Mouse (Mus musculus) cerebellum, postnatal 14 days (tissue): ENCODE results near the gene Bag1.

Experiments used
- DNase-seq, 2 experiments: peaks; one replicate each; pipeline ENCODE4 v3.0.0; 2021; ENCODE audit warnings: mixed read lengths in 2 of 2

The Bag1 gene

DNA sequence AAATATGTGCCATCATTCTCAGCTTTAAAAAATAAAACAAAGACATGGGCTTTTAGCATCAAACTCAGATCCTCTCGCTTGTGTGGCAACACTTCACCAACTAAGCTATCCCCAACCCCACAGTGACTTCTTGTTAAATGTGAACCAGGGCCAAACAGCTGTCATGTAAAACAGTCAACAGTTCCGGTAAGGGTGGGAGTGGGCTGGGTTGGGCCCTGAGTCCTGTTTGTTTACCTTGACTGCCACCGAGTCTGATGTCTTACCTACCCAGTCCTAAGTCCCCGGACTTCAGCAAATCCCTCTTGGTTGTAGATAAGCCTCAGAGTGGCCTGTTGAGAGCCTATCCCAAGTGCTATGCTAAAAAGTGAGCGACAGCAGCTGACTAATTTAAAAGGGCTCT lies 14.4 kb downstream of the Bag1 start:
- no peak for DNase-seq

DNA sequence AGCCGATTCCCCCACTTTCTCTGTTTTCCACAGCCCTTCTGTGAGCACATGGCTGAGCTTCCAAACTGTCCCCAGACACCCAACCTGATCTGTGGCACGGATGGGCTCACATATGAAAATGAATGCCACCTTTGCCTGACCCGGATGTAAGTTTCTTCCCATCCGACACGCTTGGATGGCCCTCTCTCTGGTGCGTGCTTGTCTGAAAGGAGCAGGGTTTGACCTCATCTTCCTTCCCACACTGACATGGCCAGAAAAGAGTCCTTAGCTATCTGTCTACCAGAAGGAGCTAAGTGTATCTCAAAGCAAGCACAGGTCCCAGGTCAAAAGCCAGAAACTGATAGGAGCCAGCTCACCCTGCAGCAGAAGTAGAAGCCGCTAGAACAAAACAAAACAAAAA lies 19.0 kb downstream of the Bag1 start:
- no peak for DNase-seq

DNA sequence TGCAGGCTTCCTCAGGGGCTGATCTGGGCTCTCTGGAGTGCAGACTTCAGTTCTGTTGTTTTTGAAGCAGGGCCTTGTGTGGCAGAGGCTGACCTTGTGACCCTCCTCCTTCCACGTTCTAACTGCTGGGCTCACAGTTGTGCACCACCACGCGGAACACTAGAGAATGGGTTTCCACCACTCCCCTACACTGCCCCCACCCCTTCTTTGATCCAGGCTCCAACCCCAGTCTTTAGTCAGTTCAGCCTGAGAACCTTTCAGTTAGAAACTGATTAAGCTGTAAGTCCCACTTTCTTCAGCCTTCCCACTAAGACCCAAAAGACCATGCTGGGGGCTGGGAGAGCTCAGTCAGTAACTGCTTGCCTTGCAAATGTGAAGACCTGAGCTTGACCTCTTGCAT lies 22.5 kb downstream of the Bag1 start:
- DNase-seq: no peak

DNA sequence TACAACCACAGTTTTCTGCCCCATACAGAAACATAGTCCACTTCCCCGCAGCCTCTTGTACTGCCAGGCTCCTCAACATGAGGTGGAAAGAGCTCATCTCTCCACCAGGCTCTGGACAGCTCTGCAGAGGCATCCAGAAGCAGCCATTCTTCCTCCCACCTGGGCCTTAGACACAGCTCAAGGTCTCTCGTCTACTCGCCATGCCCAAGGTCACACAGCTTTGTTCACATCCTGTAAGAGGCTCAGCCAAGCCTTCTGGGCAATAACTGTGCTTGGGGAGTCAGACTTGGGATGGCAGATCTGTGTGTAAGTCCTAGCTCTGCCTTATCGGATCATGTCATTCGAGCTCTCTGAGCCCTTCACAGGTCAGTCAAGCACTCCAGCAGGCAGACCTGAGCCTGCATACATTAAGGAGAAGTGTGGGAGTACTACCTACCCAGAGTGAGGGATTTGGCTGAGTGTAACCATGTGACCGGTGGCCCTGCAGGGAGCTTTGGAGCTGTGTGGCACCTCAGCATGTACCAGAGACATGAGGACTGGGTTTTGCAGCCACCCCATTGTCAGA lies 24.9 kb downstream of the Bag1 start:
- no peak for DNase-seq

DNA sequence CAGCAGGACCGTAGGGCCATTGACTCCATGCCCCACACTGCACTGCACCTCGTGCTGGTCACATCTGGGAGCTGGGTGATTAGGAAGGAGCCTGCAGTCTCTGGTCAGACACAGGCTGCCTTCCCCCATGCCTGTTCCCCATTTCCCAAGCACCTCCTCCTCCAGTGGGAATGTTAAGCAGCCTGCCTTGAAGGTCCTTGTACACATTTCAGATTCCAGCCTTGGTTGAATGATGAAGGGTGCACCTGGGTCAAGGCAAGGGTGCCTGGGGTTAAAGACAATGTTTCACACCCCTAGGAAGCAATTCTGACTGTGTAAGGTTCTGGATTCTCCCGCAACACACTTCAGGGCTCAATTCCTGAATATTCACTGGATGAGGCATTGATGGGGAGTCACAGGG lies 26.8 kb downstream of the Bag1 start:
- no peak for DNase-seq

DNA sequence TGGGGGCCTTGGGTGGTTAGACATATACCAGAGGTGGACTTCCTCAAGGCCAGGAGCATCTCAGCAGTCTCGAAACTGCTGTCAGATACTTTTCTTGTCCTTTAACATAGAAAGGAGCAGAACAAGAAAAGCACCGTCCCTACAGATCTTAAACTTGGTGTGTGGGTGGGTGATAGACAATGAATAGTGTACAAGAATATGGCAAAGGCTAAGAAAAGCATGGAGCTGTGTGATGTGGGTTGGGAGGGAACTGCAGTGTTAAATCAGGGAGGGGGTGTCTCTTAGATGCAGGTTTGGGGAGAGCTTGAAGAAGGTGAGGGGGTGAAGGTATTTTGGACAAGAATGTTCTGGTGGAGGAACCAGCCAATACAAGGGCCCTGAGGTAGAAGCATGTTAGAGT lies 27.5 kb downstream of the Bag1 start:
- no peak for DNase-seq

DNA sequence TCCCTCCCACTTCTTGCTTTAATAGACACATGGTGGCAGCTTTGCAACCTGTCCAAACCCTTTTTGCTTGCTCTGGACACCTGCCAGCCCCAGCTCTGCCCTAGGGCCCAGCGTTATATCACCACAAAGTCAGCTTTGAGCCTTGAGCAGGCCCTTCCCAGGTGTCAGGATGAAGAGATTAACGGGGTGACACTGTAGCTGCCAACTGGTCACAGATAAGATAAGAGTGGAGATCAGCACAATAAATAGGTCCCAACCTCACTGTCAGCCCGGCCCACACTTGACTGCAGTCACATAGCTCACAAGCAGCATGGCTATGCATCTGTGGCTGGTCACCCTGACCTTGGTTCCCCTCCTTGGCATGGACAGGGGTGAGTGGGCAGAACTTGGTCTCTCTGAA lies 28.3 kb downstream of the Bag1 start, which contains the start of gene Spink4:
TSS of gene Spink4 (plus strand) at position 268 of the 400 bp plus-strand sequence.
- DNase-seq: peak; percentile 31 to 44

DNA sequence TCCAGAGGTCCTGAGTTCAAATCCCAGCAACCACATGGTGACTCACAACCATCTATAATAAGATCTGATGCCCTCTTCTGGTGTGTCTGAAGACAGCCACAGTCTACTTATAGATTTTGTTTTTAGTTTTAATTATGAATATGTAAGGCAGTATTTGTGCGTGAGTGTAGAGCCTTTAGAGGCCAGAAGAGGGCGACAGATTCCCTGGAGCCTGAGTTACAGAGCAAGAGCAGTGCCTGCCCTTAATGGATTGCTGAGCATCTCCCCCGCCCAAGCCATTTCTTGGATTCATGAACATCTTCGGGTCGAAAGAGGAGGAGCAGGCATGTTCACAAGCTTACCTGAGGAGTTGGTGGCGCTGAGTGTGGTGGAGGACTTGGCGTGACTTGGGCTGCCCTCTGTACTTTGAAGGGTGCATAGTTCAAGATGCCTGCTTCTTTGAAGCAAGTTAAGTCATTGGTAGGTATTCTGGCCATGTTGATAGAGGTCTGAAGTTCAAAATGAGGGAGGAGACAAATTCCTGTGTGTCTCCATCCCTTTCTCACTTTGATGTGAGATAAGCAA lies 31.4 kb downstream of the Bag1 start:
- no peak for DNase-seq

DNA sequence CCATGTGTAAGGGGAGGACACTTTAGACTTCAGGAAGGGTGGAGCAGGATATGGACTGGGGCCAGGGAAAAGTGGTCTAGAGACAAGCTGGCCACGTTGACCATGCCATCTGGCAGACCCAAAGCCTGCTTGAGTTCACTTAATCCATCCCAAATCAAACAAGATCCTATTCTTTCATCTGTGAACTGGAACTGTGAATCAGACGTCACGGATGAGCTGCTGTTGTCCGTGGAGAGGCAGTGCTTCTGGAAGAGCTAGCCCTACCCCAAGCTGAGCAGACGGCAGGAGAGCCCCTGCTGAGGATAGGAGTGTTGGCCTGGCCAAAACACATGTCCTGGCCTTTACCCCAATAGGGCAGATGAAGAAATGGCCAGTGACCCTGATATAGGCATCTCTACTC lies 32.1 kb downstream of the Bag1 start:
- peak in 1 of 2 experiments; percentile 22 for DNase-seq

DNA sequence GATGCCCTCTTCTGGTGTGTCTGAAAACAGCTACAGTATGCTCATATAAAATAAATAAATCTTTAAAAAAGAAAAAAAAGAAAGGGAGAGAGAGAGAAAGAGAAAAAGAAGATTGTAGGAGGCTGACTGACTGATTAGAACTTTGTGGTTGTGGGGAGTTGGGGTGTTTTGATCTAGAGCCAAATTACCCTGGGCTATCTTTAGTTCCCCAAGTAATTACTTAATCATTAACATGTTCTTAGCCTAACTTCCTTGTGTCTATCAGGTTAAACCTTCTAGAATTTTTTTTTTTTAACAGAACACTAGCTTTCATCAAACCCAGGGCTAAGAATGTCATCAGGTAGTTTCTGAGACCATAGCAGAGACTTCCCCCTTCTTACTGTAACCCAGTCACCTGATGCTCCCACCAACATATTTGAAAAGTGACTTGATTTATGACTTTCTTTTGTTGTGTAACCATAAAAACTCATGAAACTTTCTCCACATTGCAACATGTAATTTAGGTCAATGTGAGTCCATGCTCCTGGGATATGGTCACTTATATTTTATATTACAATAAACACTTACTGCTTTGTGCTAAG lies 33.7 kb downstream of the Bag1 start:
- no peak for DNase-seq

DNA sequence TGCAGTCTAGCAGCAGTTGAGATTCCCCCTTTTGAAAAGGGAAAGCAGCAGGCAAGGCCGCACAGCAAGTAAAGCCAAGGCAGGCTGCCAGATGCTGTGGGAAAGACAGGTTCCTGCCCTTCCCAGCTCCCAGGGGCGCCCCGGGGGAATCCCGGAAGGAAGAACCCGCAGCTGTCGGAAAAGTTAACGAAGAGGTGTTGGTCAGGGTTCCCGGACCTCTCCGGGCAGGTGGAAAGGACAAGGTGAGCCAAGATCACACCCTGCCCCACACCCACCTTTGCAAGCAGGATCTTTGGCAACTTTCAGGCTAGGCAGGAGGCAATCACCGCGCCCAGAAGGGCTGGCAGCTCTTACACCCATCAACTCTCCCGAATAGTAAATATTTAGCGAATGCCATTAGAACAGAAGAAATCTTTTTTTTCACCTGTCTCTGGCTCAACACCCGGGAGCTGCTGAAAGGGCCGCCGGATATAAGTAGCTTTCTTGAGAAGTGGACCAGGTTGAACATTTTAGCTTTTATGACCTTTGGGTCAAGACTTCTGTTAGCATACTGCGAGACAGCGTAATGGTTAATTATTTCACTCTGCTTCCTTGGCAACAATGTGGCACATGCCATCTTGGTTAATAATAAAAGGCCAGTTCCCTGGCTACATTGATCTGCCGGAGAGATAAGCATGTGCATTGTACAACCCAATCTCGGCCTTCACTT lies 39.7 kb downstream of the Bag1 start:
- DNase-seq: peak; percentile 55 to 58

DNA sequence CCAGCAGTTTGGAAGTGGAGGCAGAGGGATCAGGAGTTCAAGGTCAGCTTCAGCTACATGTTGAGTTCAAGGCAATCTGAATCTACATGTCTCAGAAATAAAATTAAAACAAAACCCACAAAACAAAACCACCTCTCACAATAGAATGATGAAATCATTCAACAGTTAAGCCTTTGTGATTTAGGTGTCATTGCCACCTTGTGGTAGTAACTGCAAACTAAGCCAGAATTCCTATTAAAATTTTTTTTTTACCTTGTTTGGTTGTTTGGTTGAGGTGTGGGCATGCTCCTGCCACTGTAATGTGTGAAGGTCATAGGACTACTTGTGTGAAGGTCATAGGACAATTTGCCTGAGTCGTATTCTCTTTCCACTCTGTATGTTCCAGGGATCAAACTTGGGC lies 41.8 kb downstream of the Bag1 start:
- peak; percentile 22 to 38 for DNase-seq

DNA sequence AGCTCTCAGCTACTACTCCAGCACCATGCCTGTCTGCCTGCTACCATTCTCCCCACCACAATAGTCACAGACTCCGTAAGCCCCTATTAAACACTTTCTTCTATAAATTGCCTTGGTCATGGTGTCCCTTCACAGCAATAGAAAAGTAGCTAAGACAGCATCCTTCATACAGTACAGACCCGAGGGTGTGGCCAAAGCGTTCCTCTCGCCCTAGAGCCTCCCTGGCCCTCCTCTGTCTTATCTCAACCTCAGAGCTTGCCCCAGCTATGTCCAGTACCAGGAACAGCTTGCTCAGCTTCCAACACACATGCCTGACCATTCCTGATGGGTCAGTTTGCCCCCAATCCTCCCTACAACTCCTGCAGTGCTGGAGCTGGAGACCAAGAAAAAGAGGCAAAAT lies 47.5 kb downstream of the Bag1 start:
- DNase-seq: no peak

DNA sequence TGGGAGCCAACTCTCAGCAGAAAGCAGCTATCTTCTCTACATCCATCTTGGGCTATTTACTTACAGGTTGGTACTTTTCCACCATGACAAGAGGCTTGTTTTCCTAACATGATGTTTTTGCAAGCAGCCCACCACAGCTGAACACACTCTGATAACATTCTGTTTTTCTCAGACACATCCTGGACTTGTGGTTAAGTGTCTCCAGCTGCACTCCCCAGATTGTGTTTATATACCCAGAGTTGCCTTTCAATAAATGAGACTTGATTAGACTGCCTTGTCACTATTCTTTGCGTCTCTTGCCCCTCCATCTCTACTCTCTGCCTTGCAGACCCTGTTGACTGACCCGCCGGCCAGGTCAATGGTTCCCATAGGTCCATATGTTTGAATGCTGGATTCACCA lies 48.0 kb downstream of the Bag1 start:
- no peak for DNase-seq

DNA sequence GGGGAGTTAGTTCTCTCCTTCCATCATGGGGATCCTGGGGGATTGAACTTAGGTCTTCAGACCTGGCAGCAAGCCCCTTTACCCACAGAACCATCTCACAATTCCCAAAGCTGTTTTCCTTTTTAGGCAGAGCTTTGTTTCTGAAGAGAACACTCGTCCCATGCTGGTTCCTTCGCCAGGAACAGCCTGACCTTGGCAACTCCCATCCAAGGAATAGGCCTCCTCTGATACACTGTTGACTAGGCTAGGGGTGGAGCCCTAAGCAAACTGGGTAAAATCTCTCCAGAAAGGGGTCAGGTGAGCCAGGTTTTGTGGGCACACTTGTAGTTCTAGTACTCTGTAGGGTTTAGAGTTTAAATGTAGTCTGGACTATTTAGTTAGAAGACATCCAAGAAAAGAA lies 48.8 kb downstream of the Bag1 start:
- no peak for DNase-seq

DNA sequence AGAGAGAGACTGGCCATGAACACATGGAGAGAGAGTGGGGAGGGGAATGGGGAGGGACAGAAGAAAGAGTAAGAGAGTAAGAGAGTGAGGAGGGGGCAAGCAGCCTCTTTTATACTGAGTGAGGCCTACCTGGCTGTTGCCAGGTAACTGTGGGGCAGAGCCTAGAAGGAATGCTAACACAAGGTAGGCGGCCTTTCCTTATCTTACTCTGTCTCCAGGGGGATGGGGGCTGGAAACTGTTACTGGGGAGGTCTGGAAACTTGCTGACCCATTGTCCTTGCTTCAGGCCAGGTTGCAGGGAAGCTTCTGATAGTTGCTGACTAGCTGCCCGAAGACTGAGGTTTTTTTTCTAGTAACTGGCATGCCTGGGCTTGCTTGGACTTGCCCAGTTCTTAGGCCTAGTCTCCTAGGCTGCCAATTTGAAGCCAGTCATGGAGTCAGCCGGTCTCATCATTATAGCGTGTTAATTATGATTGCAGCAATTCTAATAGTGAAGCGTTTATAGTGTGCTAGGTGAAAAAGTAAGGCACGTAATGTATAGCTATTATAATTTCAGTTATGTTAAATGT lies 49.5 kb downstream of the Bag1 start:
- no peak for DNase-seq

DNA sequence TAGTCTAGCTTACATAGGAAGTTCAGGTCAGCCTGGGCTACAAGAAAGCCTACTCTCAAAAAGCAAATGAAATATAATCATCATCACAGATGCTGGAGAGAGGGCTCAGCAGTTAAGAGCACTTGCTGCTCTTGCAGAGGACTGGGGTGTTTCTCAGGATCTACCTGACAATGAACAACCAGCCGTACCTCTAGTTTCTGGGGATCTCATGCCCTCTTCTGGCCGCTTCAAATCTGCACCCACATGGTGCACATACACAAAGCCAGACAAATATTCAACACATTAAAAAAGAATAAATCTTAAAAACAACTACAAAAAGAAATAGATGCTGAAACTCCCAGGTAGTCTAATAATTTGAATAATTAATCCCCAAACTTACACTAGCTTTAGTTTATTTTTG lies 52.4 kb downstream of the Bag1 start:
- no peak for DNase-seq

DNA sequence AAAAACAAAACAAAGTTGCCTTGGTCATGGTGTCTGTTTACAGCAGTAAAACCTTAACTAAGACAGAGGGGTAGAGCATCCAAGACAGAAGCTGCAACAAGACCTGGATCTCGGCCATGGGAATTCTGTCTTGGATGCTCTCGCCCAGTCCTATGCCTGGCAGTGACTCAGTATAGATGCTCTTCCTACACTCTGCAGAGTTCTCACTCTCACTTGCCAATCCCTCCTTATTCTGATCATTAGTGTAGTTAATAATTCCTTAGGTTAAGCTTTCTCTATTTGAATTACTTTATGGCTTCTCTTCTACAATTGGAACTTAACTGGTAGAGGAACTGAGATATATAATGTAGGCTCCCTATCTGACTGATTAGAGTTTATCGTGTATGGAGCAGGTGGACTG lies 53.0 kb downstream of the Bag1 start:
- no peak for DNase-seq

DNA sequence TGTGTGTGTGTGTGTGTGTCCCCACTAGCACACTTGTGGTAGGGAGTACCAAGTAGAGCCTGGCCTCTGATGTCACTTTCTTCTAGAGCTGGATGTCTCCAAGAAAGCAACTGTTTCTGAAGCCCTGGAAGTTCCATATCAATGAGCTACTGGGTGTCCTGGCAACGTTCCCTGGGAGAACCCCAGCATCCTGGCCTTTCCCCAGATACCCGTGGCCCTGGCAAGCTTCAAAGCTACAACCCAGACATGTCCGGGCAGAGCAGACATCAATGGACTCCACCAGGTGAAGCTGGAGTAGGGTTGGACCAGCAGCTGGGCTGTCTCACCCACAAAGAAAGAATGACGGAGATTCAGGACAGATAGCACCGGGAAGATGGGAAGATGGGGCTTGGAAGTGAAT lies 56.9 kb downstream of the Bag1 start:
- peak; percentile 48 to 51 for DNase-seq

DNA sequence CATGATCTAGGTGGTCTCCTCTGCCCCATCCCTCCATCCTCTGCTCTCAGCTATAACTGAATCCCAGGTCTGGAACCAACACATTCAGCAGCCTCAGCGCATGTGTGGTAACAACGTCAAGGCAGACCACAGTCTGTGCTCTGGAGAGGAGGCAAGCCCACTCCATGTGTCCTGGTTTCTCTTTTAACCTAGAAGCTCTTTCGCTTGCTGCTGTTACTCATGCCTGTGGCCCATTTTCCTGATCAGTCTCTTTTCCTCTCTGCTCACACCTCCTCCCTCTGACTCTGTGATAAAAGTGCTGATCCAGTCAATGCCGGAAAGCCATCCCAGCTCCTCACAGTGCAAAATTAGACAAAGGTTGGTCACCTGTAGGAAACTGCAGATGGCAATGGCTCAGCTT lies 58.1 kb downstream of the Bag1 start:
- DNase-seq: no peak

DNA sequence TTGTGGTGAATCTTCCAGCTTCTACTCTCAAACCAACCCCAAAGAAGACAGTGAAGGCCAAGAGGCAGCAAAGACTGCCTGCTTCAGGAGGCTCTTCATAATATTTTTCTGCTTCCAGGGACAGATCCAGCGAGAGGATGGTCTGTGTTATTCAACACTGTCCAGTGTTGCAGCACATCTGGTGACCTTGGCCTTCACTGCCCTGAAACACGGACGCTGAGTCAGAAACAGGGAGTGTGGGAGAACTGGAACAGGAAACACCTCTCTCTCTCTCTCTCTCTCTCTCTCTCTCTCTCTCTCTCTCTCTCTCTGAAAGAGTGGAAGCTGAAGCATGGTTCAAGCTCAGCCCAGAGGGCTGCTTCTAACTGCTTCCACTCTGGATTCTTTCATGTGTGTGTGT lies 58.8 kb downstream of the Bag1 start:
- DNase-seq: no peak

DNA sequence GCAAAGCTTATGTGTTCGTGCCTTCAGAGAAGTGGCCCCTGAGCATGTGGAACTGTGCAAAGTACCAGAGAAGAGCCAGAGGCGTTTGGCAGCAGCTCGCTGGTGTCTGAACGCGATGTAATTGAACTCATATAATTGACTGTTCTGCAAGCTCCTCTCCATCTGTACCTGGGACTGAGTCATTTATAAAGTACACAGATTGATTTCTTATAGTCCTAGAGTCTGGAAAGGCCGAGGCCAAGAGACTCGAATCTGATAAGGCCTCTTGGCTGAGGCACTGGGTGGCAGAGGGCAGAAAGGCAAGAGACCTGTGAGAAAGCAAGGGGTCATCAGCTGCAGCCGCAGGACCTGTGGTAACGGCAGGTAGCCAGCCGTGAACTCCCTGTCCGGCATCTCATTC lies 59.3 kb downstream of the Bag1 start:
- DNase-seq: no peak
